Mouse (Mus musculus) A20 (cell line): ENCODE data around the gene Ddost.
"Not testable (repeated sequence)": the region's sequence is repeated elsewhere in the genome, so short reads cannot be mapped to it uniquely, and the experiment has no call there.

Experiments used
- DNase-seq: peaks from one replicate; pipeline ENCODE4 v3.0.0-alpha.2; 2011; ENCODE audit warnings: low read depth, low spot score

Gene Ddost

DNA sequence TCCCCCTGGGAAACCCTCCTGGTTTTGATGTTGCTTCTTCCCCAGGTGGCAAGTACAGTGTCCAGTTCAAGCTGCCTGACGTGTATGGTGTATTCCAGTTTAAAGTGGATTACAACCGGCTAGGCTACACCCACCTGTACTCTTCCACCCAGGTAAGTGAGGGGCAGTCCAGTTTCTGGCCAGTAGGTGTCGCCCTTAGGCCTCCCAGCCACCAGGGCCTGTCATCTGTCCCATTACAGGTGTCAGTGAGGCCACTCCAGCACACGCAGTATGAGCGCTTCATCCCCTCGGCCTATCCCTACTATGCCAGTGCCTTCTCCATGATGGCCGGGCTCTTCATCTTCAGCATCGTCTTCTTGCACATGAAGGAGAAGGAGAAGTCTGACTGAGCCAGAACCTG, 7.1 kb downstream of the Ddost start:
- no peak for DNase-seq

DNA sequence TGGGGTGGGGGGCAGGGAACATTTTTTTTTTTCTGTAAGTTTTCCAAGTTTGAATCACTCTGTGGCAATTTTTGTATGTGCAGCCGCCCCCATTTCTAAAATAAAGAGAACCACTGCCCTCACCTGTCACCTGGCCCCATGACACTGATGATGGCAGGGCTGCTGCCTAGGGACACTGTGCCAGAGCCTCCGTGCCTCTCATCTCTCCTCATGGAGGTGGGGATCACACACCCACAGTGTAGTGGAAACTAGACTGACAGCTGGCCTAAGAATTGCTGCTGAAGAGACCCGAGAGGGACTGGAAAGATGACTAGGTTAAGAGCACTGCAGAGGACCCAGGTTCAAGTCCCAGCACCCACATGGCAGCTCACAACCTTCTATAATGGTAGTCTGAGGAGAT, 7.6 kb downstream of the Ddost start:
- no peak for DNase-seq

DNA sequence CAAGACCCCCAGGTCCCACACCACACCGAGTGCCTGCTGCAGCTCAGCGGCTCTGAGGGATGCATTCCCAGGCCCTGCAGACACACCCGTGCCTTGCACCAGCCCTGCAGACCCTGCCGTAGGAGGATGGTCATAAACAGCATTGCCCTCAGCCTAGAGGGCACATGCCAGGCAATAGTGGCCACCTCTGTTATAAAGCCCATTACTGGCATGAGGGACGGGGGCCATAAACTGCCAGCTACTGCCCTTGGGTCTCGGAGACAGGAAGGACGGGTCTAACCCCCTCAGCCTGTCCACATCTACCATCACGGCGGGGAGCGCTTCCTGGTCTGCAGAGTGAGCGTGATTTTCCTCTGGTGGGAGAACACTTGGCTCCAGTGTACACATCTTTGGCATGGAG, 8.5 kb downstream of the Ddost start:
- DNase-seq, result no peak

DNA sequence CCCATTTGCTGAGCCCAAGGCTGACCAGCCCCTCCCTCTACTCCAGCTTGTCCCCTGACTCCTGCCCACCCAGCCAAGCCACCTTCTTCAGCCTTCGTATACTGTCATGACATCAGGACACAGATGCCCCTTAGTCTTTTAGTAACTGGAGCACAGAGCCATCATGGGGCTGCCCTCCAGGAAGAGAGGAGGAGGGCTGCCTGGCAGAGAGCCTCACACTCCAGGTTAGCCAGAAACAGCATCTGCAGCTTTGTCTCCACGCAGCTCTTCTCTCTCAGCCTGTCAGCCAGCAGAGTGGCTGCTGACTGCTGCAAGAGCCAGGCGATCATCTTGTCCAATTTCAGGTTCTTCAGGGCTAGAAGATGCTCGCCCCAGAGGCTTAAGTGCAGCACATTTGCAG, 9.3 kb downstream of the Ddost start:
- no peak for DNase-seq

GRCm38 (mm10) chr4:138315781-138316180, 11.3 kb downstream of the Ddost start:
- peak; percentile 59 for DNase-seq

DNA sequence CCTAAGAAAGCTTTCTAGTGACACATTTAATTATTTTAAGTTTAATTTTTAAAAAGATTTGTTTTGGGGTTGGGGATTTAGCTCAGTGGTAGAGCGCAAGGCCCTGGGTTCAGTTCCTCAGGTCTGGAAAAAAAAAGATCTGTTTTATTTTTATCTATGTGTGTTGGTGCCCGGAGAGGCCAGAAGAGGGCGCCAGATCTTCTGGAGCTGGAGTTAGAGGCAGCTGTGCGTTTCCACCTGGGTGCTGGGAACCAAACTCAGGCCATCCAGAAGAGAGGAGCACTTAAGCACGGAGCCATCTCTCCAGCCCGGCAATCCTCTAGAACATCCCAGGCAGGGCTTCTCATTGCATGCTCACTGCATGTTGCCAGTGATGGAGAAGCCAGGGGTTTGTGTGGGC, 11.8 kb downstream of the Ddost start:
- DNase-seq, result no peak

GRCm38 (mm10) chr4:138318509-138319266, 14.2 kb downstream of the Ddost start:
- DNase-seq, result peak; percentile 54

GRCm38 (mm10) chr4:138319508-138319907, 15.0 kb downstream of the Ddost start:
- peak; percentile 75 for DNase-seq

DNA sequence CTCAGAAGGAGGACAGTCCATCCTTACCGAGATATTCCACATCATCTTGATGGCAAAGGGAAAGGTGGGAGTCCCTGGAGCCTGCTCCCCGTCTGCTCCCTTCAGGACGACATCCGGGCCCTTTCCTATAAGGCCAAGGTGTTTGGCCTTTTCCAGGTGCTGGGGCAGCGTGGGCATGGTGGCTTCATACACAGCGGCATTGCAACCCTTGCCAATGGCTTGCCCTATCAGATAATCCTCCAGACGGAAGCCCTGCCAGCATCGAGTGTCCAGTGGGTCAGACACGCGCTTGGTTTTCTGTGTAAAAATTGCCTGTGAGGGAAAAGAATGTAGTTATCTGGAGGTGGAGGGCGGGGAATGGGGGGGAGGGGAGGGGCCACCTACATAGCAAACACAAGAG, 16.2 kb downstream of the Ddost start:
- DNase-seq, result no peak

DNA sequence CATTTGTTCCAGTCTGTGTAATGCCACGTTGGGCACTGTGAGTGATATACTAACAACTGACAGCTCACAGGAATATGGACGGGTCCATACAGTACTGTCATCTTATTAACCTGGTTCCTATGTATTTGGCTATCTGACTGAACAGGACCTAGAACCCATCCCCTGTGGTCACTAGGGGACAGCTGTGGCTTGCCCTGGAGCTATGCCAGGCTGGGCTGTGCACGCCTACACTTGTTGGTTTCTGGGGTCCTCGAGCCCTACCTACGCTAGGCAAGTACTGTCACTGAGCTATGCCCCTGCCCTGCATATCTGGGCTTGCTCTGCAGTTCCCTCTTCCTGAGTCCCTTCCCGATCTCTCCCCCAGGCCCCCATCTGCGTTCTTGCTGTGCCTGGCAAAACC, 17.0 kb downstream of the Ddost start:
- no peak for DNase-seq

GRCm38 (mm10) chr4:138322692-138323091, 18.2 kb downstream of the Ddost start:
- DNase-seq, result no peak

DNA sequence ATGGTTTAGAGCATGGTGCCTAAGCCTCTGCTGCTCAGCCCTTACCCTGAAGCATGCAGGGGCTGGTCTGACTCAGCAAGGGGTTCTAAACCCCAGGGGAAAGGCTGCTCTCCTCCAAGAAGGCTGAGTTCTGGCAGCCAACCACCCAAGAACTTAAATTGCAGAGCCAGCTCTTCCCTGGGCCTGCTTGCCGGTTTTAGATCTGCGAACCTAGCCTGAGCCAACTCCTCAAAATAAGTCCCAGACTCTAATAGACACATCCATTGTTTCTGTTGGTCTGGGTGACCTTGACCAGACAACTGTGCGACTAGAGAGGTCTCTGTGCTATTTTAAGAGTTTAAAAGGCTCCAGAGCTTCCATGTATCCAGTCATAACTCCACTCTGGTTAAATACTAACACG, 19.2 kb downstream of the Ddost start:
- no peak for DNase-seq

GRCm38 (mm10) chr4:138324451-138324850, 19.9 kb downstream of the Ddost start:
- no peak for DNase-seq

DNA sequence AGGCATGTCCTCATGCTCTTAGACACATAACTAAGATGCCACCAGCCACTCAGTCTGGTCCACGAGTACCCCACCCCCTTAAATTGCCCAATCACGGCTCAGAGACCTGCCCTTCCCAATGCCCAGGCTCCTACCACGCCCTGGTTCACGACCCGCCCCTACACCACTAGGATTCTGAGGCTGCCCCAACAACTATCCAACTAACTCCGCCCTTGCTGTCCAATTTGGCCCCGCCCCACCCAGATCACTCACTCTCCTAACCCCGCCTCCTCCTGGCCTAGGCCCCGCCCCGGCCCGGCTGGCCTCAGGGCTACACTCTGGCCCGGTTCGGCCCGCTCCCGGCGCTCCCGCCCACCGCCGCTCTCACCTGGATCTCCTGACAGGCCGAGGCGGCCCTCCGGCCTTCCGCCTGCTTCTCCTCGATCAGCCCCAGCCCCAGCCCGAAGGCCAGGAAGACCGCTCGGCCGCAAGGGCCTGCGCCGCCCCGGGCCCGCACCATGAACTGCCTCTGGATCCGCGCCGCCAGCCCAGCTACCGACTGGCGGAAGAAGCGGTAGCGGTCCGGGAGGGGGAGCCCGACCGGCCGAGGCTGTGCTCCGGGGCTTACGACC, 21.0 kb downstream of the Ddost start:
- DNase-seq, result peak; percentile 91

- DNase-seq, result peak; percentile 93
Measured at GRCm38 (mm10) chr4:138326077-138326695, 21.7 kb downstream of the Ddost start, which contains the start of gene Pink1. Gene Pink1 (minus strand): TSS chr4:138326307.

- DNase-seq, result not testable (repeated sequence)
Measured at GRCm38 (mm10) chr4:138327155-138327554, 22.6 kb downstream of the Ddost start.

DNA sequence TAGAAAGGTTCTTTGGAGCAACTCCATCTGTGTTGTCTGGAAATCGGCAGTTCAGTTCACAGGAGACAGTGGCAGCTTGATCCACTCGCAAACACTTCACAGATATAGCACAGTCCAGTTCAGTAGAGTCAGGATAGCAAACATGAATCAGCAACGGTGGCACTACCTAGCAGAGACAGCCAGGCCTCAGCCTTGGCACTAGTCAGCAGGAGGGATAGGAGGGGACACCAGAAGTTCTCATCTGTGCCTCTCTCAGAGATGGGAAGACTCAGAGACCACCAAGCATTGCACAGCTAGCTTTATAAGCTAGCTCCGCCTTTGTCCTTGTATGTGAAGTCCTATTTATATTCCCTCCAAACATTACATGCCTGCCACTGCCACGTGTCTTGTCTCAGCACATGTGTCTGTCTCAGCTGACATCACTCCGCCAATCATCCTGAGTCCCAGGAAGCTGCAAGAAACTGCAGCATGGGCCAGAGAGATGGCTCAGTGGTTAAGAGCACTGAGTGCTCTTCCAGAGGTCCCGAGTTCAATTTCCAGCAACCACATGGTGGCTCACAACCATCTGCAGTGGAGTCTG, 23.5 kb downstream of the Ddost start:
- no peak for DNase-seq

GRCm38 (mm10) chr4:138330264-138330671, 25.7 kb downstream of the Ddost start:
- DNase-seq, result no peak

DNA sequence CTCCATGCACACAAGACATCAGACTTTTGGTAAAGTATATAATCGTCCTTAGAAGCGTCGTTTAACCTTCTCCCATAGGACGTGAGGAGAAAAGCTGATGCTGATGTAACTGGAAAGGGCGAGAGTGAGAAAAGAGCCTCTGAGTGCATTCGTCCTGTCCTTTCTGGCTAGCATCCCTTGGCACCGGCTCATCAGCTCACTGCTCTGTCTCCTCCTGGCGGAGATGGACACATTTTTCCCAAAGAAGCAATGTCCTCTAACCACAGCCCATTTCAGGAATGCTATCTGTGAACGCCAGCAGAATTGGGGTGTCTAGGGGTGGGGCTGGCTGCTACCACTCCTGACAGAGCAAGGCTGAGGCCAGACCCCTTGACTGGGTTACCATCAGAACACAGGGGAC, 27.1 kb downstream of the Ddost start:
- DNase-seq, result no peak

GRCm38 (mm10) chr4:138333135-138333534, 28.6 kb downstream of the Ddost start:
- DNase-seq, result no peak

GRCm38 (mm10) chr4:138335036-138335435, 30.5 kb downstream of the Ddost start:
- DNase-seq, result no peak

DNA sequence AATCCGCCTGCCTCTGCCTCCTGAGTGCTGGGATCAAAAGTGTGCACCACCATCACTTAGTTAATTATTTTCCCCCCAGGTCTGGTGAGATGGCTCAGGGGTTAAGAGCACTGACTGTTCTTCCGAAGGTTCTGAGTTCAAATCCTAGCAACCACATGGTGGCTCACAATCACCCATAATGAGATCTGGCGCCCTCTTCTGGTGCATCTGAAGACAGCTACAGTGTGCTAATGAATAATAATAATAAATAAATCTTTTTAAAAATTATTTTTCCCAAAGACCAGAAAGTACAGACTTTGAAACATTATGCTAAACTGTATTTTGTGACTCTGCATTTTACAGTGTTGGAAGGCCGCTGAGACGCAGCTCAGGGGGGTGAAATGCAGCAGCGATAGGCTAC, 31.1 kb downstream of the Ddost start:
- no peak for DNase-seq

DNA sequence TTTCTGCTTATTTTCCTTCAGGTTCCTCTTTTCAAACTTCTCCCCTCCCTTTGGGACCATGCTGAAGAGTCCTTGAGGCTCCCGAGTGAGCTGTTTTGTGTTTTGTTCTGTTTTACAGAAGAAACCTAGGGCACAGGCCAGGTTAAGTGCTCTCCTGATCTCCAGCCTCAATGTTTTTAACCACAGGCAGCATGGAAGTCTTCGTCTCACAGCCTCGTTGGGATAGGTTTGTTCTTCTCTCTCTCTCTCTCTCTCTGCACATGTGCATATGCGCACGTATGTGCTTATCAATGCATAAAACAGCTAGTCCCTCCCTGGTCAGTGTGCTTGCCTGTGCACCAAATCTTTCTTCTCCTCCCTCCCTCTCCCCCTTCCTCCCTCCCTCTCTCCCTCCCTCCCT, 32.3 kb downstream of the Ddost start:
- peak; percentile 34 for DNase-seq
